Mouse (Mus musculus): ENCODE data around the gene Pbx4.

GRCm38 (mm10) chr8:69888244-69888866, 56.1 kb downstream of the Pbx4 start:
- TF ChIP-seq CTCF (conservative IDR thresholded peaks at IDR 0.05; ENCODE audit: low read length) (no peak), POU5F1 (IDR thresholded peaks at IDR 0.05; ENCODE audit: borderline replicate concordance, low read length) (no peak), NANOG (IDR thresholded peaks at IDR 0.05; ENCODE audit: borderline replicate concordance, low read length) (no peak)

All from E14TG2a.4 (cell line).